In the genomic region with DNA sequence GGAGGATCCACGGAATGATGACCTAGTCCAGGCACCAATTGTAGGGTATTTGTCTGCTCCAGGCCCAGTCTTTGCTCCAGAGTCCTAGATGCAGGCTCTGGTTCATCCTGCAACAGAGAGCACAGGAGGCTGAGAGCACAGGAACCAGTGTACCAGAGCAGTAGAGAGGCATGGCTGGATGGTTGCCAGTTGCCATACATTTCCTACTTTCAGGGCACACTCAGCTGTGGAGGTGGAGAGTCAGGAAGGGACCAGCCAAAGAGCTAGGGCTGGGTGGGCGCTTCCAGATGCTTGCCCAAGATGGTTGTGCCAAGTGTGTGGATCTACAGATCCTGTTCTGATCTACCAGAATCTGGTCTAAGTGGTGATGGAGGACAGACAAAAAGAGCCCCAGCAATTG, we compare ENCODE assay signal across 23 mouse cellular contexts. TPM values are rescaled to one million over a fixed set of nuclear protein-coding genes. Genes with fewer than 3 reads are reported as not detected.
"Had no signal": no experiment of that assay in that cellular context is flagged by ENCODE, and none has a peak within 500 bp of the region (broad histone marks: within the 10 kb centered on the region; RNA-seq: fewer than 3 reads in every experiment).

No protein-coding gene starts in this region.

- DNase-seq: kidney, adult 11 months; kidney, adult 8-10 months; kidney, postnatal 10 days; kidney, postnatal 36 days; left cerebral cortex, postnatal 4 days; liver, postnatal 0 days; midbrain, embryonic 14.5 days; right cerebral cortex, postnatal 25 days; spleen, adult 18-20 months; thymus, adult 18-20 months; thymus, postnatal 36 days had no signal

- H3K9ac ChIP-seq: kidney, embryonic 15.5 days; limb, embryonic 12.5 days; limb, embryonic 15.5 days; liver, embryonic 14.5 days; liver, postnatal 0 days; lung, embryonic 15.5 days; stomach, embryonic 15.5 days had no signal

- H3K9me3 ChIP-seq: kidney, embryonic 15.5 days; limb, embryonic 12.5 days; limb, embryonic 15.5 days; lung, embryonic 15.5 days; stomach, embryonic 15.5 days had no signal

- H3K36me3 ChIP-seq: kidney, embryonic 15.5 days; limb, embryonic 12.5 days; limb, embryonic 15.5 days; lung, embryonic 15.5 days; stomach, embryonic 15.5 days had no signal

- H3K4me1 ChIP-seq: stomach, embryonic 15.5 days had no signal

- H3K4me2 ChIP-seq: kidney, embryonic 15.5 days; limb, embryonic 12.5 days; limb, embryonic 15.5 days; liver, embryonic 11.5 days; lung, embryonic 15.5 days; midbrain, embryonic 11.5 days; stomach, embryonic 15.5 days had no signal

- H3K27ac ChIP-seq: kidney, embryonic 15.5 days; limb, embryonic 12.5 days; limb, embryonic 15.5 days; liver, embryonic 14.5 days; lung, embryonic 15.5 days; stomach, embryonic 15.5 days had no signal

- H3K4me3 ChIP-seq: kidney, embryonic 15.5 days; limb, embryonic 12.5 days; limb, embryonic 15.5 days; lung, embryonic 15.5 days; stomach, embryonic 15.5 days had no signal

- ATAC-seq: liver, postnatal 0 days had no signal

RNA-seq across cellular contexts. Expression of a gene that starts 15.4 kb away (rescaled TPM):
- total RNA-seq: megakaryocyte progenitor cell, adult 5-6 weeks; megakaryocyte-erythroid progenitor cell, adult 5-6 weeks had no signal
- polyA plus RNA-seq: limb, embryonic 12.5 days; midbrain, embryonic 11.5 days; midbrain, embryonic 14.5 days; neural tube, embryonic 11.5 days; neural tube, embryonic 14.5 days had no signal
